Mouse (Mus musculus): ENCODE results near the gene Rnf225. TPM values are rescaled to one million over a fixed set of nuclear protein-coding genes. Genes with fewer than 3 reads are reported as not detected.
A peak's percentile ranks its signal among the peaks of the same experiment; 100 is the strongest.

The Rnf225 gene
- polyA plus RNA-seq, 3 experiments from 2014 or later: 0.11 to 0.28 TPM; not detected in 1

DNA sequence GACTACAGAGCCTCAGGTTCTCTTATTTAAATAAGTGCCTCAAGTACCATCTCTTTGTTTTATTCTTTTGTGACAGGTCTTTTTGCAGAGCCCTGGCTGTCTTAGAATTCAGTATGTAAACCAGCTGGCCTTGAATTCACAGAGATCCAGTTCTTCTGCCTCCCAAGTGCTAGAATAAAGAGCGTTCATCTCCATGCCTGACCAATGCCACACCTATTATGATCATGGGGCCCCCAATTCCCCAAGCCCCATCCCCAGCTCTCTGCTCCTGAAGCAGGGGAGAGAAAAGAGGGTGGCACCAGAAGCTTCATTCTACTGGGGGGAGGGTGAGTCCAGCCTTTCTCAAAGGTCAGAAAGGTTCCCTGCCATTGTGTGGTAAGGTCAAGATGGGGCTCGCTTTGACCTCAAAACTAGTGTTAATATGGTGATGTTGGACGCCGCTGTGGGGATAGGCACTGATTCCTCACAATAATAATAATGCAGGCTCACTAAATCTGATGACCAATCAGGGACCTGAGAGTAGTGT lies 6.5 kb downstream of the Rnf225 start:
- no peak for ATAC-seq

GRCm38 (mm10) chr7:12934808-12935207 lies 7.6 kb downstream of the Rnf225 start:
- ATAC-seq: no peak

GRCm38 (mm10) chr7:12937254-12937803 lies 10.1 kb downstream of the Rnf225 start:
- ATAC-seq: peak; percentile 56

- ATAC-seq: no peak
These were observed 13.4 kb downstream of the Rnf225 start for GRCm38 (mm10) chr7:12940599-12940998.

DNA sequence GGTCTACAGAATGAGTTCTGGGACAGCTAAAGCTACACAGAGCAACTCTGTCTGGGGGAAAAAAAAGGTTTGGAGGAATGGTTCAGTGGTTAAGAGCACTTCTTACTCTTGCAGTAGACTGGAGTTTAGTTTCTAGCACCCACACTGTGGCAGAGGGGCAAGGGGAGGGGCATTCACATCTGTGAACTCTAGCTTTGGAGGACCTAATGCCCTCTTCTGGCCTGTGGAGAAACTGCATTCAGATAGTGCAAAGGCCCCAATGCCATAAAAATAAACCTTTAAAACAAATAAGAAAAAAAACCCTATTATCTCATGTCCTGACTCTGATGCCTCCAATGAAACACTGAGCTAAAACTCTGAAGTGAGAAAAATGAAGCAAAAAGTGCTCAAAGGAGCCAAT lies 16.3 kb downstream of the Rnf225 start:
- peak; percentile 72 for ATAC-seq

- ATAC-seq: peak; percentile 98
These were observed 22.0 kb downstream of the Rnf225 start for GRCm38 (mm10) chr7:12949032-12949871.

GRCm38 (mm10) chr7:12949872-12950229 lies 22.6 kb downstream of the Rnf225 start:
- ATAC-seq: peak; percentile 23

- ATAC-seq: no peak
These were observed 27.7 kb downstream of the Rnf225 start for GRCm38 (mm10) chr7:12954896-12955295.

DNA sequence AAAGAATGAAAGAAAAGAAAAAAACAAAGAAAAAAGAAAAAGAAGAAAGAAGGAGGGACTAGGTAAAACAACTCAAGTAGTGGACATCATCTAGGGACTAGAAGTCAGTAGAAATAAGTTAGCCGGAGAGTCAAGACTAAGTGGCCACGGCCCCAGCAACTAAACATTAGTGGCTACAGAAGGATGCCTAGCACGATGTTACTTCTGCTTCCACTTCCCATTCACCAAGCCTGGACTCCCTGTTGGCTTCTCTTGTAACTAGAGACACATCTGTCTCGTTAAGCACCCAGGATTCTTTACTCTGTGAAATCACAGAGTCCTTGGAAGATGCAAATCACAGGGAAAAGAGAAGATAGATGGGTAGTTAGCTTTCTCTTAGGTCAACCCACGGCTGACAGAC lies 30.3 kb downstream of the Rnf225 start:
- ATAC-seq: no peak

GRCm38 (mm10) chr7:12958948-12959347 lies 31.7 kb downstream of the Rnf225 start:
- no peak for ATAC-seq

- ATAC-seq: no peak
These were observed 32.5 kb downstream of the Rnf225 start for GRCm38 (mm10) chr7:12959718-12960117.

GRCm38 (mm10) chr7:12961511-12962141 lies 34.4 kb downstream of the Rnf225 start:
- peak; percentile 74 for ATAC-seq

- ATAC-seq: peak; percentile 83
These were observed 38.5 kb downstream of the Rnf225 start, which contains the start of gene Zfp324 for GRCm38 (mm10) chr7:12965678-12966091. Gene Zfp324 (plus strand): TSS chr7:12965838.

DNA sequence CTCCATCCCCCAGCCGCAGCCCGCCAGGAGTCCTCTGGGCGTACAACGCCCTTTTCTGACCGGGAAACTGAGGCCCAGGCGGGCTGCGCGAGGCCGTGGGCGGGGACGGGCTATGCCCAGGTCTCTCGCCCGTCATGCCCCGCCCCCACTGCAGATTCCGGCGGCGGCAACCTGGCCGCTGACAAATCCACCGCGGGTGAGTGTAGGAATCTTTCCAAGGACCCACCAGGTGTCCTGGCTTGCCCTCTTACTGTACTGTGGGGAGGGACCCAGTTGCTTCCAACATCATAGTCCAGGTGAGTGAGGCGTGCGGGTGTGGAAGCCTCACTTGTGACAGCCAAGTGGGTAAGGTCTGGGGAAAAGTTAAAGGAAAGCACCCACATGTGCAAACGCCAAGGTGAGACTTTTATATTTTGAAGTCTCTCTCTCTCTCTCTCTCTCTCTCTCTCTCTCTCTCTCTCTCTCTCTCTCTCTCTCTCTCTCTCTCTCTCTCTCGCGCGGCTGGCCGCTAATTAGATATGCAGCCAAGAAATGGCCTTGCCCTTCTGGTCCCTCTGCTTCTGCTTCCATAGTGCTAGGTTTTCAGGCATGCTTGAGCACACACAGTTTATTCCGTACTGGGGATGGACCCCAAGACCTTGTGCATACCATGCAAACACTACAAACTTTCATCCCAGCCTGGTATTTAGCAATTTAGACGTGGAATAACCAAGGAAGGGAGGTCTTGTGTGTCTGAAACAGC lies 39.1 kb downstream of the Rnf225 start:
- ATAC-seq: peak; percentile 27

GRCm38 (mm10) chr7:12970906-12971305 lies 43.7 kb downstream of the Rnf225 start:
- no peak for ATAC-seq

- ATAC-seq: peak; percentile 92
These were observed 50.6 kb downstream of the Rnf225 start, which contains the start of gene Zfp446 for GRCm38 (mm10) chr7:12977682-12978389. Gene Zfp446 (plus strand): TSS chr7:12977848.

GRCm38 (mm10) chr7:12978931-12979722 lies 51.9 kb downstream of the Rnf225 start:
- ATAC-seq: no peak

GRCm38 (mm10) chr7:12979776-12980175 lies 52.6 kb downstream of the Rnf225 start:
- no peak for ATAC-seq

GRCm38 (mm10) chr7:12980291-12980690 lies 53.1 kb downstream of the Rnf225 start:
- ATAC-seq: no peak

Measured in inflammation-experienced regulatory T-cells, adult 6 months (primary cell).